Mouse (Mus musculus) large intestine, adult 2 months (tissue): ENCODE data around the gene Shc1. TPM values are rescaled to one million over a fixed set of nuclear protein-coding genes. Genes with fewer than 3 reads are reported as not detected.
A peak's percentile ranks its signal among the peaks of the same experiment; 100 is the strongest.

Experiments
- DNase-seq: peaks from one replicate; pipeline ENCODE4 v3.0.0-alpha.2; 2012; ENCODE audit warnings: low read depth, low spot score
- WGBS: fragments of 180-500 bp; shearing (Covaris S2); methylation state at CpG from one replicate; pipeline ENCODE4 v1.1.7; 2018; 5-methylcytosine and 5-hydroxymethylcytosine counted together
- polyA plus RNA-seq: library from polyadenylated mRNA; depleted of rRNA; stranded (reverse); fragments of >200 nt; gene quantifications from 2 replicates; pipeline ENCODE4 v1.2.3, GENCODE M21; 2012

Shc1 gene
- polyA plus RNA-seq, 1 experiment = 60.3 TPM

GRCm38 (mm10) chr3:89435041-89435440 is 16.8 kb downstream of the Shc1 start:
- WGBS = 69% methylated on average over 7 of the region's 7 CpGs
- no peak for DNase-seq

GRCm38 (mm10) chr3:89436176-89437113 is 18.2 kb downstream of the Shc1 start, which contains the start of gene Pbxip1:
Pbxip1 (plus strand) TSS chr3:89436706.
- DNase-seq = no peak
- WGBS = 5% methylated on average over 16 of the region's 16 CpGs

- no peak for DNase-seq
- WGBS = 15% methylated on average over 5 of the region's 5 CpGs
Measured at GRCm38 (mm10) chr3:89437269-89437668, 19.0 kb downstream of the Shc1 start.

GRCm38 (mm10) chr3:89440691-89441090 is 22.4 kb downstream of the Shc1 start:
- no peak for DNase-seq
- WGBS = 86% methylated on average over 2 of the region's 2 CpGs

- DNase-seq = no peak
- 71% methylated on average over 13 of the region's 13 CpGs for WGBS
Measured at GRCm38 (mm10) chr3:89448720-89449537, 30.7 kb downstream of the Shc1 start.

- DNase-seq = no peak
- WGBS = 49% methylated on average over 7 of the region's 7 CpGs
Measured at GRCm38 (mm10) chr3:89449541-89449940, 31.3 kb downstream of the Shc1 start.

- DNase-seq = no peak
Measured at GRCm38 (mm10) chr3:89451916-89452315, 33.7 kb downstream of the Shc1 start.

GRCm38 (mm10) chr3:89454401-89455177 is 36.3 kb downstream of the Shc1 start, which contains the start of gene Pmvk:
Pmvk (plus strand) TSS chr3:89454541.
- 61% methylated on average over 10 of the region's 10 CpGs for WGBS
- DNase-seq = no peak

More at GRCm38 (mm10) chr3:89451916-89452315, 33.7 kb downstream of the Shc1 start:
- WGBS = 96% methylated on average over 1 of the region's 1 CpGs

GRCm38 (mm10) chr3:89455786-89456285 is 37.6 kb downstream of the Shc1 start:
- 83% methylated on average over 1 of the region's 1 CpGs for WGBS
- no peak for DNase-seq

GRCm38 (mm10) chr3:89456726-89457665 is 38.8 kb downstream of the Shc1 start:
- 25% methylated on average over 10 of the region's 10 CpGs for WGBS
- DNase-seq = no peak

GRCm38 (mm10) chr3:89458372-89458964 is 40.2 kb downstream of the Shc1 start:
- DNase-seq = no peak
- WGBS = 44% methylated on average over 13 of the region's 13 CpGs

GRCm38 (mm10) chr3:89458965-89459807 is 40.9 kb downstream of the Shc1 start:
- WGBS = under 1% methylated on average over 36 of the region's 36 CpGs
- peak; percentile 80 for DNase-seq

GRCm38 (mm10) chr3:89468268-89468667 is 50.0 kb downstream of the Shc1 start:
- 77% methylated on average over 4 of the region's 4 CpGs for WGBS
- DNase-seq = no peak

GRCm38 (mm10) chr3:89472280-89472679 is 54.0 kb downstream of the Shc1 start:
- DNase-seq = no peak
- 76% methylated on average over 7 of the region's 7 CpGs for WGBS

GRCm38 (mm10) chr3:89473838-89474237 is 55.6 kb downstream of the Shc1 start:
- DNase-seq = no peak
- WGBS = 65% methylated on average over 6 of the region's 6 CpGs

GRCm38 (mm10) chr3:89479055-89479454 is 60.8 kb downstream of the Shc1 start:
- DNase-seq = no peak

More at GRCm38 (mm10) chr3:89479055-89479454, 60.8 kb downstream of the Shc1 start:
- 49% methylated on average over 6 of the region's 6 CpGs for WGBS
